Mouse (Mus musculus) ES-E14 (cell line): ENCODE results near the gene Aspscr1. TPM values are rescaled to one million over a fixed set of nuclear protein-coding genes. Genes with fewer than 3 reads are reported as not detected.

Experiments used
- DNase-seq: peaks from one replicate; pipeline ENCODE4 v3.0.0-alpha.2; 2013; ENCODE audit warnings: low read depth, low spot score
- H3K27ac ChIP-seq: 2 replicates; pipeline ENCODE4 v1.5.1; 2012; ENCODE audit warnings: low read depth, mild to moderate bottlenecking, low read length, moderate library complexity, mixed read lengths; ENCODE audit not compliant: poor library complexity, insufficient read depth, severe bottlenecking
- H3K36me3 ChIP-seq: 2 replicates; pipeline ENCODE4 v1.6.1; 2012; ENCODE audit warnings: mild to moderate bottlenecking, low read length, moderate library complexity, mixed read lengths; ENCODE audit not compliant: control insufficient read depth, poor library complexity, insufficient read depth, severe bottlenecking
- H3K4me1 ChIP-seq, 2 experiments: fragments of 150-350 bp in 1 of 2; sonication (generic) in 1 of 2; 2 replicates each; pipeline ENCODE4 v1.6.1; 2012; ENCODE audit warnings: low read length in 2 of 2, mild to moderate bottlenecking in 1 of 2, mixed read lengths in 1 of 2; ENCODE audit not compliant: control insufficient read depth in 2 of 2, insufficient read depth in 2 of 2, poor library complexity in 1 of 2
- H3K4me3 ChIP-seq, 2 experiments: fragments of 150-350 bp in 1 of 2; sonication (generic) in 1 of 2; 2 replicates each; pipeline ENCODE4 v1.5.1; 2012; ENCODE audit warnings: low read length in 2 of 2, low read depth in 1 of 2, mild to moderate bottlenecking in 1 of 2, mixed read lengths in 1 of 2; ENCODE audit not compliant: insufficient read depth in 1 of 2, poor library complexity in 1 of 2, severe bottlenecking in 1 of 2
- H3K9ac ChIP-seq: 2 replicates; pipeline ENCODE4 v1.6.1; 2012; ENCODE audit warnings: low read depth, mild to moderate bottlenecking, low read length, mixed read lengths; ENCODE audit not compliant: poor library complexity, insufficient read depth, severe bottlenecking
- H3K9me3 ChIP-seq: fragments of 150-350 bp; sonication (generic); 2 replicates; pipeline ENCODE4 v1.6.1; 2012; ENCODE audit warnings: low read depth, mild to moderate bottlenecking, low read length; ENCODE audit not compliant: control insufficient read depth, insufficient read depth
- CHD2 ChIP-seq: IDR thresholded peaks from 2 replicates; pipeline ENCODE4 v1.6.1; 2014; ENCODE audit warnings: mild to moderate bottlenecking, low read depth, low read length, inconsistent platforms
- HCFC1 ChIP-seq: IDR thresholded peaks from 2 replicates; pipeline ENCODE4 v1.6.1; 2012; ENCODE audit warnings: low read length, inconsistent platforms, borderline replicate concordance; ENCODE audit not compliant: insufficient read depth
- MAFK ChIP-seq: IDR thresholded peaks from 2 replicates; pipeline ENCODE4 v1.6.1; 2014; ENCODE audit warnings: mild to moderate bottlenecking, low read depth, low read length, inconsistent platforms; ENCODE audit not compliant: insufficient read depth
- ZC3H11A ChIP-seq: IDR thresholded peaks from 2 replicates; pipeline ENCODE4 v1.6.1; 2012; ENCODE audit warnings: low read depth, mild to moderate bottlenecking, inconsistent platforms, low read length, borderline replicate concordance
- ZNF384 ChIP-seq: IDR thresholded peaks from 2 replicates; pipeline ENCODE4 v1.6.1; 2012; ENCODE audit warnings: low read depth, low read length, inconsistent platforms
- in situ Hi-C, 2 experiments: fragments of 600-800 bp; cut with MboI; formaldehyde crosslinking; loops; one replicate each; pipeline ENCODE4 v1.15.1; 2025; ENCODE audit warnings: low sequenced_read_pairs in 2 of 2, inconsistent platforms in 1 of 2; ENCODE audit not compliant: unreplicated experiment in 2 of 2
- total RNA-seq: library from RNA; depleted of rRNA; stranded (reverse); fragments of 300-350 nt; gene quantifications from 2 replicates; pipeline ENCODE4 v1.2.3, GENCODE M21; 2012

Aspscr1 gene
- total RNA-seq, 1 experiment, result 85.2 TPM

- H3K4me3 ChIP-seq, result peak overlapping the region; percentile 95 to 97
- H3K4me1 ChIP-seq, result peaks cover 4 to 35% of the 10 kb centered on the region in 2 experiments
- peak overlapping the region; percentile 98 for H3K9ac ChIP-seq
- H3K27ac ChIP-seq, result peak overlapping the region; percentile 96
- H3K9me3 ChIP-seq, result no peaks in the 10 kb centered on the region
- DNase-seq, result no peak
- in situ Hi-C loops, result no loop called here
- TF ChIP-seq MAFK, result peak; percentile 95
- TF ChIP-seq HCFC1, result no peak
- peaks cover 12% of the 10 kb centered on the region for H3K36me3 ChIP-seq
These were observed 39.9 kb upstream of the Aspscr1 start for GRCm38 (mm10) chr11:120632559-120633519.

GRCm38 (mm10) chr11:120633520-120634343 is 39.0 kb upstream of the Aspscr1 start, which contains the start of gene Mafg:
Gene Mafg (minus strand): TSS chr11:120633600.
- peaks cover 4 to 32% of the 10 kb centered on the region in 2 experiments for H3K4me1 ChIP-seq
- in situ Hi-C loops, result no loop called here
- DNase-seq, result peak; percentile 91
- peak within 1 kb of the TSS; percentile 95 to 97 for H3K4me3 ChIP-seq
- H3K9ac ChIP-seq, result peak within 1 kb of the TSS; percentile 98
- no peaks in the 10 kb centered on the region for H3K9me3 ChIP-seq
- TF ChIP-seq ZC3H11A (no peak), HCFC1 (peak; percentile 66; the same call in 1 of the 2 replicates), CHD2 (peak; percentile 94), MAFK (no peak), ZNF384 (no peak)
- H3K27ac ChIP-seq, result peak within 1 kb of the TSS; percentile 96
- peaks cover 9% of the 10 kb centered on the region for H3K36me3 ChIP-seq

GRCm38 (mm10) chr11:120634810-120635209 is 38.0 kb upstream of the Aspscr1 start:
- no peak for DNase-seq
- Histone ChIP-seq H3K4me1 (peaks cover 4 to 23% of the 10 kb centered on the region in 2 experiments), H3K27ac (no peak overlapping the region), H3K4me3 (peak overlapping the region; percentile 80 to 97; a peak in 3 of 4 replicates), H3K9ac (no peak overlapping the region; the same call in 1 of the 2 replicates), H3K36me3 (peaks cover 3% of the 10 kb centered on the region; the same call in 1 of the 2 replicates), H3K9me3 (no peaks in the 10 kb centered on the region)
- in situ Hi-C loops, result no loop called here
- TF ChIP-seq HCFC1 (no peak), ZNF384 (no peak), ZC3H11A (no peak), CHD2 (no peak), MAFK (no peak)

- DNase-seq, result no peak
- TF ChIP-seq MAFK, result no peak
- TF ChIP-seq ZC3H11A, result no peak
- no peak for TF ChIP-seq HCFC1
- no peak for TF ChIP-seq ZNF384
- TF ChIP-seq CHD2, result no peak
- Histone ChIP-seq H3K4me3 (peak overlapping the region in 1 of 2 experiments; percentile 9; a peak in 1 of 4 replicates), H3K9ac (peak overlapping the region; percentile 2; the same call in 1 of the 2 replicates), H3K4me1 (peaks cover 0 to 19% of the 10 kb centered on the region in 2 experiments; a peak in 2 of 4 replicates), H3K27ac (no peak overlapping the region), H3K9me3 (no peaks in the 10 kb centered on the region), H3K36me3 (peaks cover 3% of the 10 kb centered on the region; the same call in 1 of the 2 replicates)
- in situ Hi-C loops, result no loop called here
These were observed 31.5 kb upstream of the Aspscr1 start for GRCm38 (mm10) chr11:120641255-120641654.
